Mouse (Mus musculus) Patski (cell line): Measurements from ENCODE around the gene Drc7. TPM values are rescaled to one million over a fixed set of nuclear protein-coding genes. Genes with fewer than 3 reads are reported as not detected.

Experiments
- ATAC-seq: fragments of 100-300 bp; one replicate; pipeline ENCODE4 v1.8.0; 2021
- CTCF ChIA-PET: fragments of 350-600 bp; sonication (Branson Sonifier 250); formaldehyde crosslinking; loops from one replicate; lab custom pipeline; 2022; ENCODE audit warnings: inconsistent platforms; lab: Charles Lee
- POLR2A ChIA-PET: fragments of 350-600 bp; sonication (Branson Sonifier 250); formaldehyde crosslinking; loops from one replicate; lab custom pipeline; 2022; ENCODE audit warnings: antibody characterized with exemption, inconsistent platforms; lab: Charles Lee
- DNase-seq: peaks from one replicate; pipeline ENCODE4 v3.0.0-alpha.2; 2011; ENCODE audit warnings: low read depth, low spot score
- H3K27me3 ChIP-seq: fragments of 371-371 bp; one replicate; pipeline ENCODE4 v1.5.1; 2021
- CTCF ChIP-seq: fragments of 100-300 bp; IDR thresholded peaks from one replicate; pipeline ENCODE4 v1.5.1; 2021
- in situ Hi-C: fragments of 300-500 bp; cut with MboI; formaldehyde crosslinking; loops from 3 replicates; pipeline ENCODE4 v1.11.1; 2018; ENCODE audit warnings: low pct_unique_long_range_greater_than_20kb, mixed read lengths
- polyA plus RNA-seq: library from polyadenylated mRNA; unstranded; gene quantifications from one replicate; pipeline ENCODE4 v1.2.3, GENCODE M21; 2021

Gene Drc7
- 0.33 TPM for polyA plus RNA-seq

- no peak for ATAC-seq
- DNase-seq: no peak
- H3K27me3 ChIP-seq: peaks cover 6% of the 10 kb centered on the region
- in situ Hi-C loops: no loop called here
- CTCF ChIA-PET: interaction anchor here (0.9 kb wide), 1 partner anchor 8 kb away, joined by 3 read pairs; no protein-coding TSS in a partner anchor
- TF ChIP-seq CTCF: no peak
- POLR2A ChIA-PET: interaction anchor here (0.8 kb wide), 1 partner anchor 39 kb away, joined by 5 read pairs; no protein-coding TSS in a partner anchor
Measured at GRCm38 (mm10) chr8:95054927-95055510, at the start of gene Drc7. Gene Drc7 (plus strand): TSS chr8:95055103.

DNA sequence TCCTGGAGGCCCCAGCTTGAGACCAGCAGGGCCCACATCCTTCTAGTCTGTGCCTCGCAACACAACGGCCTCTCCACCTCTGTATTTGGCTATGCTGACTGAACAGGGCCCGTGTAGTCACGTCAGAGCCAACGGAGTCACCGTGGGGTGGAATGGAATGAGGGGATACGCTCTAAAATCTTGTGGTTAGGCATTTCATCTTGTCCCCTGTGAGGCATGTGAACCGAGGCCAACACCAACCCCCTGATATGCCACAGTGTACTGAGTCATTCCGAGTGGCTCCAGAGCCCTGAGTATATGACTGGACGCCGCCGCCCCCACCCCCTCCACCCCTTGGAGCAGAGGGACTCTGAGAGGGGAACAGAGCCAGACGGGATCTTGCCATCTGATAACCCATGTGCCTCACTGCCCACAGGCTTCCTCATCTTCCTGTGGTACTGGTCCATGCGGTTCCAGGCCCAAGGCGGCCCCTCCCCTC is 42.4 kb upstream of the Drc7 start:
- peak; percentile 81 for ATAC-seq
- no peaks in the 10 kb centered on the region for H3K27me3 ChIP-seq
- ChIA-PET POLR2A (no interaction called here), CTCF (no interaction called here)
- no peak for TF ChIP-seq CTCF
- DNase-seq: peak; percentile 85
- in situ Hi-C loops: no loop called here

GRCm38 (mm10) chr8:95015866-95016265 is 39.0 kb upstream of the Drc7 start:
- ChIA-PET CTCF (interaction anchor here (1.1 to 1.6 kb wide), 2 partner anchors 9 to 61 kb away, joined by 3 to 4 read pairs; no protein-coding TSS in a partner anchor), POLR2A (interaction anchor here (0.5 to 1.1 kb wide), 2 partner anchors 15 to 39 kb away, joined by 3 to 5 read pairs; partner anchors contain the start of gene Drc7)
- in situ Hi-C loops: no loop called here
- DNase-seq (no peak), ATAC-seq (no peak)
- no peak for TF ChIP-seq CTCF
- H3K27me3 ChIP-seq: no peaks in the 10 kb centered on the region

DNA sequence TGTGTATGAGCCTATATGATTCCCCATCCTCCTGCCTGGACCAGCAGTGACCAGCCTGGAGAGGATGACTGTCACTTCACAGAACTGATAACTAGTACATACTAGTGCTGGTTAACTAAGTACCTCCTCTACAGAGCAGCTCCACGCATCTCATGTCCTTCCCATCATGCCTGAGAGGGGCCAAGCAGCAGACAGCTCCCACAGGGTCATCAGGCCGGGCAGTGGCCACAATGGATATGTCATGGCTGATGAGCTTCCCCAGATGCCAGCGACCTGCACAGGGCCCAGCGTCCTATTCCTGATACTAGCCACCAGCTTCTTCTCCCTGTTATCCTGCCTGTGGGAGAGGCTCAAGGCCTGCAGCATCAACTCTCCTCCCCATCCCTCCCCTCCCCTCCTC is 38.2 kb upstream of the Drc7 start:
- POLR2A ChIA-PET: interaction anchor here (1.1 kb wide), 1 partner anchor 38 kb away, joined by 5 read pairs; the partner anchor contains the start of gene Drc7
- H3K27me3 ChIP-seq: no peaks in the 10 kb centered on the region

GRCm38 (mm10) chr8:95017451-95017850 is 37.5 kb upstream of the Drc7 start, which contains the start of gene Adgrg3:
Gene Adgrg3 (plus strand): TSS chr8:95017692.
- POLR2A ChIA-PET: no interaction called here
- no peak for TF ChIP-seq CTCF
- DNase-seq (no peak), ATAC-seq (no peak)
- H3K27me3 ChIP-seq: no peaks in the 10 kb centered on the region
- in situ Hi-C loops: no loop called here
- CTCF ChIA-PET: interaction anchor here (1.4 kb wide), 1 partner anchor 16 kb away, joined by 3 read pairs; no protein-coding TSS in a partner anchor

More for the DNA sequence above, 38.2 kb upstream of the Drc7 start:
- in situ Hi-C loops: no loop called here
- no peak for ATAC-seq
- CTCF ChIA-PET: interaction anchor here (1.4 kb wide), 1 partner anchor 15 kb away, joined by 3 read pairs; no protein-coding TSS in a partner anchor
- DNase-seq: no peak
- TF ChIP-seq CTCF: no peak

- in situ Hi-C loops: no loop called here
- ChIA-PET CTCF (interaction anchor here (1.4 to 1.6 kb wide), 2 partner anchors 17 to 68 kb away, joined by 3 to 5 read pairs; no protein-coding TSS in a partner anchor), POLR2A (interaction anchor here (0.6 kb wide), 1 partner anchor 11 kb away, joined by 3 read pairs; no protein-coding TSS in a partner anchor)
- DNase-seq (no peak), ATAC-seq (no peak)
- TF ChIP-seq CTCF: no peak
- no peaks in the 10 kb centered on the region for H3K27me3 ChIP-seq
Measured at GRCm38 (mm10) chr8:95017969-95018635, 36.8 kb upstream of the Drc7 start.

- no peaks in the 10 kb centered on the region for H3K27me3 ChIP-seq
- ChIA-PET CTCF (no interaction called here), POLR2A (interaction anchor here (0.6 kb wide), 1 partner anchor 58 kb away, joined by 3 read pairs; no protein-coding TSS in a partner anchor)
- DNase-seq: no peak
- TF ChIP-seq CTCF: no peak
- no peak for ATAC-seq
- in situ Hi-C loops: loop anchor here (10.0 kb wide), 1 partner anchor 184 kb away; the partner anchor contains the start of gene Kifc3
Measured at GRCm38 (mm10) chr8:95020293-95020777, 34.6 kb upstream of the Drc7 start.

DNA sequence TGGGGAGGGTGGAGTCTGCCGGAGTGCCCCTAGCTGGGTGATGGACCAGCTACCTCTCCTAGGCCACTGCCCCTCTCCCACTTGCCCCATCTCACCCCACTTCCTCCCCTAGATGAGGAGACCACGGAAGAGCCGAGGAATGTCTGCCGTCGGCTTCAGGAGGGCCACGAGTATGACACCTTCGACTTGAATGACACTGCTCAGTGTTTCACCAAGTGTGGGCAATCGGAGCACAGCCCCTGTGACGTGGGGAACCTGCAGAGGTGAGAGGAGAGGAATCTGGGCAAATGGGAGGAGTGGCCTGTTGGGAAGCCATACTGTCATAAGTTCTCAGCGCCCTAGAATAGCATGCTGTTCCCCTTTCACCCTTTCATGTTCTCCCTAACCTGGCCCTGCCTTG is 34.1 kb upstream of the Drc7 start:
- CTCF ChIA-PET: no interaction called here
- ATAC-seq (no peak), DNase-seq (no peak)
- POLR2A ChIA-PET: no interaction called here
- in situ Hi-C loops: loop anchor here (10.0 kb wide), 1 partner anchor 184 kb away; the partner anchor contains the start of gene Kifc3
- TF ChIP-seq CTCF: no peak
- no peaks in the 10 kb centered on the region for H3K27me3 ChIP-seq

DNA sequence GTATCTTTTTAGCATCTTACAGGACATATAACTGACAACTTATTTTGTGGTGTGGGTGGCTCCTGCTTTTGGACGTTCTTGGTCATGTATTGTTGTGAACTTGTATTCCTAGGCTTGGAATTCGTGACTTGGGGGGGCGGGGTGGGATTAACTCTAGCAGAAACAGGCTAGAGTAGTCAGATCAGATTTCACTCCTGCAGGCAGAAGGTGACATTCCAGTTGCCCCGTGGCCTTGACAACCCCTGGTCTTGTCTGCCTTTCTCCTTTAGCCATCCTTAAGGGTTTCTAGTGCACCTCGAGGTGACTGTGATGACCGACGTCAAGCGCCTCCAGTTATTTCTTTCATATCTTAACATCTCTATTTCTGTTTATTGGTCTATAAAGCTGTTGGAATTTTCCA is 31.7 kb upstream of the Drc7 start:
- no peaks in the 10 kb centered on the region for H3K27me3 ChIP-seq
- ChIA-PET CTCF (no interaction called here), POLR2A (no interaction called here)
- no peak for DNase-seq
- no peak for TF ChIP-seq CTCF
- in situ Hi-C loops: loop anchor here (10.0 kb wide), 1 partner anchor 182 kb away; the partner anchor contains the start of gene Kifc3
- ATAC-seq: no peak

DNA sequence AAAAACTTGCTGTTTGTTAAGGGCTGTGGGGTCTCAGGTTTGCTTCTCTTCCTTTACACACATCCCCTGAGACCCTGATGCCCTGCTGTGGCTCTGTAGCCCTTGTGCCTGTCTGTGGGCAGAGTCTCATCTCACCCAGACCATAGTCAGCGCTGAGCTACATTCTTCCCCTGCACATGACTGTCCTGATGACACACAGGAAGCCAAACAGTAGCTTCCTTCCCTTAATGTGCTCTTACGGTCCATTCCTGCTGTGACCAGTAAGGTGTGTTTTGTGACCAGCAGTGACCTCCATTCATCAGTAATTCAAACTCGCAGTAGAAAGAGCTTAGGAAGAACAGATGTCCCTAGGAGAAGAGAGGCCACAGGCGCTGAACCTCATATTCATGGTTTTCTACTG is 30.5 kb upstream of the Drc7 start:
- in situ Hi-C loops: loop anchor here (10.0 kb wide), 1 partner anchor 180 kb away; the partner anchor contains the start of gene Kifc3
- no peak for TF ChIP-seq CTCF
- ChIA-PET POLR2A (no interaction called here), CTCF (interaction anchor here (0.8 to 1.7 kb wide), 3 partner anchors 9 to 110 kb away, joined by 3 to 5 read pairs (median 4); no protein-coding TSS in a partner anchor)
- ATAC-seq (no peak), DNase-seq (no peak)
- no peaks in the 10 kb centered on the region for H3K27me3 ChIP-seq
